In genomic region chr5:75214520-75214919, GRCm38 (mm10) we compare ENCODE assay signal across 7 mouse cellular contexts.
DNase-seq lines count a peak whose midpoint lies in the region; ATAC-seq and TF ChIP-seq lines count a peak whose summit lies in the region.

No protein-coding gene starts in this region.

- H3K4me2 ChIP-seq in CH12.LX (ENCODE audit: insufficient read depth, low read depth, poor library complexity, severe bottlenecking), result no peak overlapping the region

- TF ChIP-seq EP300 in CH12.LX (IDR thresholded peaks at IDR 0.05; ENCODE audit: low read length), result no peak

- in situ Hi-C loops in CH12.LX (cut with MboI; ENCODE audit: low pct_ligation_motif_present, low pct_unique_long_range_greater_than_20kb, low sequenced_read_pairs), result loop anchor here (10.0 to 25.0 kb wide), 2 partner anchors 148 to 640 kb away; no protein-coding TSS in a partner anchor

- no peaks in the 10 kb centered on the region for H3K36me3 ChIP-seq in kidney, adult 2 months (ENCODE audit: control insufficient read depth, insufficient read depth, low read length)
- H3K36me3 ChIP-seq in CH12.LX (replicated peaks in 1 of 2; ENCODE audit: control insufficient read depth in 1 of 2, insufficient read depth in 1 of 2, low read length in 1 of 2), result no peaks in the 10 kb centered on the region

- TF ChIP-seq CTCF in kidney, adult 2 months (conservative IDR thresholded peaks at IDR 0.05; ENCODE audit: insufficient read depth, insufficient read length, low read depth, low read length), result peak; percentile 60
- TF ChIP-seq CTCF in CH12.LX (conservative IDR thresholded peaks at IDR 0.05 in 1 of 2, IDR thresholded peaks at IDR 0.05 in 1 of 2; ENCODE audit: low read depth in 2 of 2, low read length in 2 of 2), result peak in 1 of 2 experiments; percentile 52; a peak in 2 of 4 replicates
- TF ChIP-seq CTCF in lung, adult 2 months (IDR thresholded peaks at IDR 0.05; ENCODE audit: insufficient read depth, low read length), result peak; percentile 34; the same call in 1 of the 2 replicates

- no peak overlapping the region for H3K4me3 ChIP-seq in kidney, adult 2 months (ENCODE audit: insufficient read depth, low read depth, low read length)
- H3K4me3 ChIP-seq in CH12.LX (replicated peaks in 1 of 3; ENCODE audit: low read depth in 2 of 3, low read length in 2 of 3, poor library complexity in 1 of 3), result no peak overlapping the region
- H3K4me3 ChIP-seq in lung, adult 2 months (replicated peaks; ENCODE audit: extremely low read depth, low read depth, low read length), result no peak overlapping the region

- no peaks in the 10 kb centered on the region for H3K27me3 ChIP-seq in kidney, adult 2 months (replicated peaks; ENCODE audit: control insufficient read depth, insufficient read depth, low read length)
- no peaks in the 10 kb centered on the region for H3K27me3 ChIP-seq in CH12.LX (replicated peaks)

- peak; percentile 29 for DNase-seq in kidney, adult 2 months
- DNase-seq in kidney, adult 11 months, result no peak
- DNase-seq in CH12.LX (ENCODE audit: extremely low read depth) (no peak), ZHBTc4 (ENCODE audit: low read depth, low spot score) (peak; percentile 66)
- DNase-seq in lung, adult 2 months, result no peak
- DNase-seq in frontal cortex, postnatal 25 days (ENCODE audit: low spot score in 2 of 2), result no peak

- H3K9me3 ChIP-seq in CH12.LX (replicated peaks; ENCODE audit: low read length), result no peaks in the 10 kb centered on the region

- dilution Hi-C loops in CH12.LX (cut with MboI; ENCODE audit: extremely low pct_ligation_motif_present, extremely low pct_unique_long_range_greater_than_20kb, low sequenced_read_pairs), result no loop called here

- no peak for TF ChIP-seq POLR2A in kidney, adult 2 months (IDR thresholded peaks at IDR 0.05; ENCODE audit: low read depth, low read length)
- no peak for TF ChIP-seq POLR2A in CH12.LX (IDR thresholded peaks at IDR 0.05; ENCODE audit: low read depth, low read length)
- TF ChIP-seq POLR2A in lung, adult 2 months (IDR thresholded peaks at IDR 0.05; ENCODE audit: borderline replicate concordance, extremely low read depth, low read depth, low read length), result no peak

- no peak overlapping the region for H3K27ac ChIP-seq in kidney, adult 2 months (ENCODE audit: insufficient read depth, low read depth, low read length)
- no peak overlapping the region for H3K27ac ChIP-seq in CH12.LX (ENCODE audit: insufficient read depth, low read depth)

- H3K9ac ChIP-seq in CH12.LX (ENCODE audit: insufficient read depth, low read depth), result no peak overlapping the region

- 56% methylated on average over 6 of the region's 6 CpGs for WGBS in kidney, adult 2 months
- WGBS in lung, adult 2 months, result 48% methylated on average over 6 of the region's 6 CpGs

- no peak for ATAC-seq in erythroid progenitor cell, adult 5-6 weeks (replicated peaks; ENCODE audit: low FRiP score, poor library complexity, severe bottlenecking)

- no peaks in the 10 kb centered on the region for H3K79me2 ChIP-seq in CH12.LX (replicated peaks; ENCODE audit: control insufficient read depth, extremely low read depth, insufficient read depth, poor library complexity, severe bottlenecking)

- no peaks in the 10 kb centered on the region for H3K4me1 ChIP-seq in kidney, adult 2 months (ENCODE audit: control insufficient read depth, insufficient read depth, low read length)
- peaks cover 3 to 13% of the 10 kb centered on the region in 2 experiments; a peak in 3 of 4 replicates for H3K4me1 ChIP-seq in CH12.LX (ENCODE audit: control insufficient read depth in 1 of 2, insufficient read depth in 2 of 2)
- peaks cover 2% of the 10 kb centered on the region; the same call in 1 of the 2 replicates for H3K4me1 ChIP-seq in lung, adult 2 months (ENCODE audit: control insufficient read depth, insufficient read depth, low read length)

- peak; percentile 54 for TF ChIP-seq RAD21 in CH12.LX (IDR thresholded peaks at IDR 0.05; ENCODE audit: low read depth, low read length)

TF ChIP-seq in CH12.LX, 34 proteins besides CTCF, POLR2A, EP300 and RAD21:
- TF ChIP-seq ZC3H11A (IDR thresholded peaks at IDR 0.05; ENCODE audit: low read depth, low read length) (no peak), SMC3 (IDR thresholded peaks at IDR 0.05; ENCODE audit: low read depth, low read length) (peak; percentile 34)

Comparison
In these comparisons a context has a peak if more than half of its experiments do, and no peak if none do; other contexts are left out.
1. DNase-seq: peak in kidney, adult 2 months (single experiment) and ZHBTc4 (single experiment); none in kidney, adult 11 months (single experiment), CH12.LX (single experiment), lung, adult 2 months (single experiment) and frontal cortex, postnatal 25 days (0 of 2).